Mouse (Mus musculus) T-helper 17 cell (primary cell): ENCODE results near the gene Rcor3.

Source experiments
- in situ Hi-C, 2 experiments: fragments of 300-600 bp; cut with MboI, MseI; formaldehyde crosslinking; loops; 1 replicate in 1 of 2; 2 replicates in 1 of 2; pipeline ENCODE4 v1.15.1; 2025; ENCODE audit warnings: high pct_unique_total_duplicates in 2 of 2

Gene Rcor3

DNA sequence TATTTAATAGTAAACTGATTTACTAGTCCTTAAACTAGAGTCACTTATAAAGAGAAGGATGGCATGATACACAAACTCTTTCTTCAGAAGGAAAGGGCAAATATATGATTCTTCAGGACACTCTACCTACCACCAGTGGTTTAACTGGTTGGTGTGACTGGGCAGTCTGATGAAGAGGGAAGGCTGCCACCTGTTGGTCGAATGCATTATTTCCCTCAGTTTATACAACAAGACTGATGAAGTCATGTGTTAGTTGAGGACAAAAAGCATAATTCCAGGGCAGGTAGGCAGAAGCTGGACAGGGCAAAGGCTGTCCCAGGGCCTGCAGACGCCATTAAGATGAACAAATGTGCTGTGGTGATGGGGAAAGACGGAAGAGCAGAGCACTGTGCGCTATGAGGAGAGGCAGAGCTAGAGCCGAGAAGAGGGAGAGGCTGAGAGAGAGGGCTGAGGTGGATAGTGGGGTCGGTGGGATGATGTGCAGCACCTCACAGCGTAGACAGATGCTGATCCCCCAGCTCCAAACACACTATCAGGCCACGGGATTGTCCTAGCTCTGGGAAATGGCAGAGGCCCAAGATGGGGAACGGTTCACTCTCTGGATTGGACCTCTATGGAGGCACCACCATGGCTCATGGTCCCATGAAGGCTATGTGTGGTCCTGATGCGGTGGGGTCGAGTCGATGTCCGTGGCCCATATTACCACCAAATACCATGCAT is 43.3 kb downstream of the Rcor3 start:
- in situ Hi-C loops: loop anchor here (5.0 kb wide), 2 partner anchors 127 to 267 kb away; no protein-coding TSS in a partner anchor

DNA sequence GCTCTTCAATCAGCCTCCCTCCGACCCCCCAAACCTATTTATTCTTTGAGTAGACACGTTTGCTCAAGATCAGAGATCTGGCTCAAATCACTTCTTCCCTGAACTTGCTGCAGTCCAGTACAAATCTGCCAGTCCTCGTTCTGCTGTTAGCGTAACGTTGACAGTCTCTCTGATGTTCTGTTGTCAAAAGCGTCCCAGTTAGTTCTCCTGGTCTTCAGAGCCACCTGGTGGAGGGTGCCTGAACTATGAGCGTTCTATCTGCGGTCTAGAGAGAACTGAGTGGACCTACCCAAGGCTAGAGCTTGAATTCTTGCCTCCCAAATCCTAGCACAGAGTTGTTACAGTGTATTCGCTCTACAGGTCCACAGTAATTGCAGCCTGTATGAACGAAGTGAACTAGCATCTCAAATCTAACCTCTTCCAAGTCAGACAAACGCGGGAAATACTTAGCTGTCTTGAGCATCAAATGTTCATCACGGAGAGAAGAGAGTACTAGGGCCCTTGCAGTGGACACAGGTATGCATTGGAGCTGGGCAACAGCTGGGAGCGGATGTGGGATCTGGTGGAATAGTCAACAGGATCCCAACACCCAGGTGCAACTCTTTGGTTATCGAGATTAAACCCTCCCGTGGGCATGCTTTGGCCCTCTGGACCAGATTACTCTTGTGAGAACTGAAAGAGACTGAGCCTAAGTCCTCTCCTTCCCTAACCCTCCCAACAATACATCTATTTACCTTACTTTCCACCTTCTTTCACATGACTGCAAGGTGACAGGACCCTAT is 44.8 kb downstream of the Rcor3 start:
- in situ Hi-C loops: loop anchor here (5.0 kb wide), 2 partner anchors 126 to 266 kb away; no protein-coding TSS in a partner anchor

GRCm38 (mm10) chr1:192091806-192092772 is 45.8 kb downstream of the Rcor3 start, which contains the start of gene Traf5:
Gene Traf5, minus strand, starts transcription at chr1:192092559.
- in situ Hi-C loops: loop anchor here (5.0 kb wide), 2 partner anchors 125 to 265 kb away; no protein-coding TSS in a partner anchor

DNA sequence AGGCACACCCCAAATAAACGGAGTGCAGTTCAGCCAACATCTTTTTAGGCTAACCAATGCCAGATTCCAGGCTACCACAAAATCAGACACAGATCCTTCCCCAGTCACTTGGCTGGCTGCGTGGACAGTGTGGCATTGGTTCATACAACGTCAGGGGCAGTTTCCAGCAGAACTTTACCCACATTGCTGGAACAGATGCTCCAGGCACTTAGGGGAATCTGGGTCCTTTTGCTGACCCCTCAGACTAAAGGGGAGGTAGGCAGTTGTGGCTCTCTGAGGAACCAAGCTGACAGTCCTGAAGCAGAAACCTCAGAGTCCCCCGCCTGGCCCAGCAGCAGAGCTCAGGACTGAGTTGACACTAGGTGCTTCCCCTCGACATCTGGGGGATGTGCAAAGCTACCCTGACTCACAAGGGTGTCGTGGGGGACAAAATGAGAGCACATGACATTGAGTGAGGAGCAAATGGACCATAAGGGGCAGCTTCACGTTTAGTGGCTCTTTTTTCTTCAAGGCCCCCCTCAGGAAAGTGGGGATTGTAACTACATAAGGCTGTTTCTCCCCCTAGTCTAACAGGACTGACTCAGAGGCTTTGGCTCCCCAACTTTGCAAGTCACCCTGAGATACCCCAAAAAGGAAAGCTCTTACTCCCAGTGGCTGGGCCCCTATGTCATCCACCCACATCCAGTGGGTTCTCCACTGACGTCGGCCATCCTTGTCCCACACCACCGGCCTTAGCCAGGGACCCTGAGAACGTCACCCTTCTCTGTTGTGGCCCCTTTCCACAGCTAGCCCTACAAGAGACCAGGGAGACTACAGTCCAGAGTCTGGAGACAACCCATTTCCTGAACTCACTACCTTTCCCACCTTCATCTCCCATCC is 46.9 kb downstream of the Rcor3 start:
- in situ Hi-C loops: loop anchor here (5.0 kb wide), 2 partner anchors 124 to 264 kb away; no protein-coding TSS in a partner anchor

DNA sequence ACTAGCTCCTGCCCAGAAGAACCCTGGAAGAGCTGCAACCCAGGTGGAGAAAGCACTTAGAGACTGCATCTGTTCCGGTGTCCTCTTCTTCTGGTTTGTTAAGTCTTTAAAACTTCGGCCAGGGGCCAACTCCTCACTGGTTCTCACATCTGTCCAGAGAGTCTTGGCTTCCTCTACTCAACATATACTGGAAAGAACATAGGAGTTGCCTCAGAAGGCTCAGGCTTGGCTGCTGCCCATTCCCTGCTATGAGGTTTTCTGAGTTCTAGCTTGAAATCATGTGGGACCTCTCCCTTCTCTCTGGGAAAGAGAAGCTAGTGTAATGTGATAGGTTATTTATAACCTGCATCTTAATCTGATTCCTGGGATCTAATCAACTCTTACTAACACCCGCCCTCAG is 47.6 kb downstream of the Rcor3 start:
- in situ Hi-C loops: loop anchor here (5.0 kb wide), 2 partner anchors 123 to 263 kb away; no protein-coding TSS in a partner anchor

GRCm38 (mm10) chr1:192089208-192090166 is 48.4 kb downstream of the Rcor3 start:
- in situ Hi-C loops: loop anchor here (5.0 kb wide), 2 partner anchors 122 to 262 kb away; no protein-coding TSS in a partner anchor

- in situ Hi-C loops: no loop called here
Measured at GRCm38 (mm10) chr1:192088011-192088410, 49.9 kb downstream of the Rcor3 start.

DNA sequence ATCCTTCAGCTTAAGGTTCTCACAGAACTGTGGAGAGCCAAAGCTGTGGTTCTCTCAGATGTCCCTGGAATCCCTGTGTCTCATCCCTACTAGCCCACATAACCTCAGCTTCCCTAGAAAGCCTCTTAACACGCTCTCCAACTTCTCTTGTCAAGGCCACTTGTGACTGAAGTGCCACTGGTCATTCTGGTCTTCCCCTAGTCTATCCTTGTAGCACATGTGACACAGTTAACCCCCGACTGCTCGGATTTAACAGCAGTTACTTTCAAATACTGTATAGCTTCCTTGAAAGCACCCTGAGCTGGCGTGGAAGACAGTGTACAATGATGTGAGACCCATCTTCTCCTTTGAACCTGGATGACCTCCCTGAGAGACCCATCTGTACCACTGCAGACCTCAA is 50.8 kb downstream of the Rcor3 start:
- in situ Hi-C loops: no loop called here

DNA sequence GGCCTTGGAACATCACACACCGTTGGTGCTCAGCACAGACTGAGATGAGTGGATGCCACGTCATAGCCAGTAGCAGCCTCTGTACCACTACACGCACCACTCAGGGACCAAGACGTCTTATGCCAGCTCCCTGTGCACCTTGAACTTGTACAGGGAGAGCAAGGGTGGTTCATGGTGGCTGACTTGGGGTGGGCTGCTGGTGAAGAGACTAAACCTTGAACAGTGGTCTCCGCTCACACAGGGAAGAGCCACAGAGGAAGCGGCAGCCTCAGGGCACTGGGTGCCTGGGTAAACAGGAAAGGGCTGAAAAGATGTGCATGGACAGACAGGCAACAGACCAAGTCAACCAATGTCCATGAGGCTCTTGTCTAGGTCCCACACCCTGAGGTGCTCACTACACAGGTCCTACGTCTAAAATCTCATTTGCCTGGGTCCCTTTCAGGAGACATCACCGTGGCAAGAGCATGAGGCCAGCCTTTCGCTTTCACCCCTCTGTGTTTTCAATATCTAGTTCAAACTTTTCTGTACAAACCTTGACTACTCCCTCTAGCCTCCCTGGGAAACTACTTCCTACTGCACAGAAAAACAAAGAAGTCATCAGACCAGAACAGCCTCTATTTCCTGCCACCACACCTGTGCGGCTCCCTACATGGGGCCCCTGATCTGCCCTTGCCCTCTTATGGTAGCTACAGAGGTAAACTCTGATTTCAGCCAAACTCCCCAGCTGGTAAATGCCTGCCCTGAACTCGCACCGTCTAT is 51.4 kb downstream of the Rcor3 start:
- in situ Hi-C loops: no loop called here

GRCm38 (mm10) chr1:192085218-192085617 is 52.6 kb downstream of the Rcor3 start:
- in situ Hi-C loops: no loop called here

DNA sequence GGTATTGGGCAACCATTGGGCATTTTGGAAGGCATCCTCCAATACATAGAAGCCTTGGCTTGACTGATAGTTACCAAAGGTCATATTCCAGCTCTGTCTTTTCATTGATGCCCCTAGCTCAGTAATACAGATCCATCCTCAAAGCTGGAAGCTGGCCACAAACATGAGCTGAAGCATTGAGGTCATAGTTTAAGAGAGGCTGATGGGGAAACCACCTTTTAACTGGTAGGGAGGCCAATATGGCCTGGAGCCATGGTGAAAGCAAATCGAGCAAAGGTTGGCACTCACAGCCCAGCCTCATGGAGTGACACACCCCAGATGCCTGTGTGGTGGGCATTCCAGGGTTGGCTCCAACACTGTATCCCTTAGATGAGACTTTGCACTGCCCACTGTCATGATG is 55.2 kb downstream of the Rcor3 start:
- in situ Hi-C loops: no loop called here

DNA sequence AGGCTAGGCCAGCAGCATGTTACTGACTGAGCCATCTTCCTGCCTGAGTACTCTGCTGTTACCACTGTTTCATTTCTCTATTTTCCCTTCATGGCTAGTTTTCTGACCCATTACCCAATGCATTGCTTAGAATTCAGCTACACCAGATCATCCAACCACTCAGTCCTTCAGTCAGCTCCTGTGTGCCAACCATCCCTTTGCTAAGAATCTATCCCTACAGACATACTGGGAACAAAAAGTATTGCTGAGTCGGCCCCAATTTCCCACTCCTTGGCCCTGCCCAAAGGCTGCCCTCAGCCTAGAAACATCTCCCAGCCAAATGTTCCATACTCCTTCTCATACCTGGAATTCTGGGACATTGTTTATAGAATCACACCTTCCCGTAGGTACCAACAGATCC is 56.7 kb downstream of the Rcor3 start:
- in situ Hi-C loops: no loop called here

GRCm38 (mm10) chr1:192079121-192079520 is 58.7 kb downstream of the Rcor3 start:
- in situ Hi-C loops: no loop called here

DNA sequence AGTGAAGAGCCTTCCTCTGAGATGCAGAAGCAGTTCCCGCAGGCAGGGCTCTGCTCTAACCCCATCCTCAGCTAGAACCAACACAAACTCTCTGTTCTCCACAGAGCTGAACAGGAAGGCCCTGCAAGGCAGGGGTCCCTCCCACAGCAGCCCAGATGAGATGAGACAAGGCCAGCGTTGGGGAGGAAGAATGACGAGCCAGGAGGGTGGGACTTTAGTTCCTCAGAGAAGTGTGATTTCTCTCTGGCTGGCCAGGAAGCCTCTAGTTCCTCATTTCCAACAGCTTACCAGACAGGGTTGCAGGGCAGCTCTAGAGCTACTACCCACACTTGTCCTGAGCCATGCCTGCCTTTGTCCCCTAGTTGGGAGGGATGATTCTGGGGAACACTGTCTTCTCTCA is 59.5 kb downstream of the Rcor3 start:
- in situ Hi-C loops: no loop called here

DNA sequence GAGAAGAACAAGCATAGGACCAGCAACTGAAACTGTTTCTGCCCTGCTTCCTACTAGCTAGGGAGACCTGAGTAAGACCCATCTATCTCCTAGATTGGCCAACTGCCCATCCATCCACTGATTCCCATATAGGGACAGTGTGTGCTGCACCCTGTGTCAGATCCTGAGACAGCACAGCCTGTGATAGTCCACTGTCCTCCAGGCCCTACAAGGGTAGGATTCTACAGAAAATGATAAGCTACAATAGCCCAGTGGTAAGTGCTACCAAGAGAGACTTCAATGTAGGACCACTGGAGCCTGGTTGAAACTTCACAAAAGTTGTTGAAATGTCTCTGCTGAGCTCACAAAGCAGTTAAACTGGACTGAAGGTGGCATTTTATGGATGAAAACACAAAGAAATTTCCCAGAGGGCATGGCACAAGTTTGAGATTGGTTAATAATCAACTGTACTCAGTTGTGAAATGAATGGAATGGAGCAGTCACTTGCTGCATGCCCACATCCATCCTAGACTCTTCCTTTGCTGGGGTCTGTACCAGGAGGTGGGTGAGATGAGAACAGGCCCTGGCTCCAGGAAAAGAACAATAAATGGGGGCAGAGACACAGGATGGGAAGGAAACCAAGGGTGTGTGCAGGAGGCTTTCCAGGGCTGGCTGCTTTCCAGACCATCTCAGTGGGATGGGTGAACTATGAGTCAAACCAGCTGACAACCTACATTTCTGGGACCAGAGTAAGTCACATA is 60.9 kb downstream of the Rcor3 start:
- in situ Hi-C loops: no loop called here

DNA sequence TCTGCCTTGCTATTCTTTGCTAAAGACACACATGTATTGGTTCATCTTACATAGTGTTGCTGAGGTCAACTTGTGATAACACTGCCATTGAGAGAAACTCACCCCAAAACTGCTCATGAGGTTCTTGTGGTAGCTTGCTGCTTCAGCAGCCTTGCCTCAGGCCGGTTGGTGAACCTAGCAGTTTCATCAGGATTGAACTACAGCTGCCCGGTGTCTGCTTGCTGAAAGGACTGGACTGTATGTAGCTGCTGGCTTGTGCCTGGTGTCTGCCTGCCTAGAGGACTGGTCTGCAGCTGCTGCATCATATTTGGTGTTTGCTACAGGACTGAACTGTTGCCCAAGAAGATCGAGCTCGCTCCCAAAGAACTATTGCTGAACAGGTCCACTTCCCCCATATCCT is 61.8 kb downstream of the Rcor3 start:
- in situ Hi-C loops: no loop called here

DNA sequence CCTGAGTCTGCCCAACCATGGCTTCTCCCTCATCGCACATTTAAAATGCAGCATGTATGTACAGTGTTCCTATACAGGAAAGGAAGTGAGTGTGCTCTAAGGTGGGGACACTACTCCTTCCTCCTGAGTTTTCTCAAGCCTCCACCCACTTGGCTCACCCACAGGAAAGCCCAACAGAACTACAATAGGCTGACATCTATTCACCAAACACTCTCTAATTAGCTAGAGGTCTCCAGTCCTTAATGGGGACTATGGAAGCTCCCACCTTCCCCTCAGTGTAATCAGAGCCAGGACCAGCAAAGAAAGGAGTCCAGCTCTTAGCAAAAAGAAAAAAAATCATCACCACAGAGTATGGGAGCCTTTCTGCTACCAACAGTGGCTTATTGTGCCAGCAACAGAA is 63.0 kb downstream of the Rcor3 start:
- in situ Hi-C loops: no loop called here

- in situ Hi-C loops: no loop called here
Measured at GRCm38 (mm10) chr1:192072426-192072825, 65.4 kb downstream of the Rcor3 start.
